Mouse (Mus musculus) E14TG2a.4 (cell line): ENCODE data around the gene Olfr967.

Experiments used
- CTCF ChIP-seq: conservative IDR thresholded peaks from 2 replicates; pipeline ENCODE4 v1.5.1; 2014; ENCODE audit warnings: low read length
- NANOG ChIP-seq: IDR thresholded peaks from 2 replicates; pipeline ENCODE4 v1.6.1; 2014; ENCODE audit warnings: borderline replicate concordance, low read length, mixed read lengths
- POU5F1 ChIP-seq: IDR thresholded peaks from 2 replicates; pipeline ENCODE4 v1.6.1; 2014; ENCODE audit warnings: low read length, borderline replicate concordance

- TF ChIP-seq CTCF (no peak), POU5F1 (no peak), NANOG (no peak)
Measured at GRCm38 (mm10) chr9:39746428-39746827, 379 bp downstream of the Olfr967 start.
